Mouse (Mus musculus): Measurements from ENCODE around the gene E330021D16Rik. TPM values are rescaled to one million over a fixed set of nuclear protein-coding genes. Genes with fewer than 3 reads are reported as not detected.

Gene E330021D16Rik
- polyA plus RNA-seq, 1 experiment from 2014 or later = not detected

DNA sequence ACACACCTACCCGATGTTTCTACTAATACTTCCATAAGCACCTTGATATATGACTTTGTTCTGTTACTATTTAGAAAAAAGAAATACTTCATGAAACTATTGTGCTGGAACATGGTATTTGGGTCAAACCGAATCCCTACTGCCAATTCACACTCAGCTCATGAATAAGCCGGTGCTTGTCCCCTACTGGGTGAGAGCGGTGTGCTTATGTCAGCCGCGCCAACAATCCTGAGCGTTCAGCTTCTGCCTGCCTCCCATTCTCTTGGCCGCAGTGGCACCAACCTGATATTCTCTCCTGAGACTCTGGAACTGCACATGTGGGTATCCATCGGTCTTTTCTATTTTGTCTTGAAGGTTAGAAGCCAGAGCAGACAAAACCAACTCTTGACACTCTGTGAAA lies 18.5 kb downstream of the E330021D16Rik start:
- Histone ChIP-seq H3K79me2 (ENCODE audit: inconsistent target) (no peaks in the 10 kb centered on the region), H3K36me3 (ENCODE audit: inconsistent target) (no peaks in the 10 kb centered on the region), H3K27ac (no peak overlapping the region), H3K4me3 (ENCODE audit: inconsistent target) (no peak overlapping the region)
- 93% methylated on average over 9 of the region's 9 CpGs for WGBS (ENCODE audit: missing documents)

DNA sequence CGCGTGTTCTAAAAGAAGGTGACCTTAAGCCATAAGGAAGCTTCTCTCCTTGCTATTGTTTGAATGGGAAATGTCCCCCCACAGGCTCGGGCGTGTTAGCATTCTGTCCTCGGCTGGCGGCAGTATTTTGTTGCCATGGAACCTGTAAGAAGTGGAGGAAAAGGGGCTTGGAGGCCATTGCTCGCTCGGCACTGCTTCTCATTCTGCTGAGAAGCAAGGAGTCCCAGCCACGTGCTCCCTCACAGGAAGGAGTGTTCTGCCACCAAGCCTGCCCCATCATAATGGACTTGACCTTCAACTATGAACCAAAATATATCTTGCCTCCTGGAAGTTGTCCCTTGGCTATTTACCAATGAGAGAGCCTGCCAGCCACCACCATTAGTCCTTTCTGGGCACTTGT lies 25.1 kb downstream of the E330021D16Rik start:
- Histone ChIP-seq H3K27ac (no peak overlapping the region), H3K79me2 (ENCODE audit: inconsistent target) (no peaks in the 10 kb centered on the region), H3K4me3 (ENCODE audit: inconsistent target) (no peak overlapping the region), H3K36me3 (ENCODE audit: inconsistent target) (no peaks in the 10 kb centered on the region)
- 81% methylated on average over 9 of the region's 9 CpGs for WGBS (ENCODE audit: missing documents)

DNA sequence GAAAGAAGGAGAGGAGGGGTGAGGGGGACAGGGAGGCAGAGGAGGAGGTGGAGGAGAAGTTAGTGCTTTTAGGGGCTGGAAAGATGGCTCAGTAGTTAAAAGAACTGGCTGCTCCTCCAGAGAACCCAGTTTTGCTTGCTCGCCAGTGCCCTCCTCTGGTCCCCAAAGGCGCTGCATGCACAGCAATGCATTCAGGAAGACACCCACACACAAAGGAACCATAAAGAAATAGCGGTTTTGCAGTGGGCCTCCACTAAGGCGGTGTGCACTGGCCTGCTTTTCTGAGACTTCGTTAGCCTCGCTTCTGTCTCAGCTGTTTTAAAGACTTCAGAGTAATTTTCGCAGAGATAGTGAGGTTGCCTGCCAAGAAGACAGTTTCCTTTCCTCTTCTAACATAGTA lies 30.1 kb downstream of the E330021D16Rik start:
- Histone ChIP-seq H3K79me2 (ENCODE audit: inconsistent target) (no peaks in the 10 kb centered on the region), H3K4me3 (ENCODE audit: inconsistent target) (no peak overlapping the region), H3K36me3 (ENCODE audit: inconsistent target) (no peaks in the 10 kb centered on the region), H3K27ac (no peak overlapping the region)
- WGBS (ENCODE audit: missing documents) = 94% methylated on average over 7 of the region's 7 CpGs

DNA sequence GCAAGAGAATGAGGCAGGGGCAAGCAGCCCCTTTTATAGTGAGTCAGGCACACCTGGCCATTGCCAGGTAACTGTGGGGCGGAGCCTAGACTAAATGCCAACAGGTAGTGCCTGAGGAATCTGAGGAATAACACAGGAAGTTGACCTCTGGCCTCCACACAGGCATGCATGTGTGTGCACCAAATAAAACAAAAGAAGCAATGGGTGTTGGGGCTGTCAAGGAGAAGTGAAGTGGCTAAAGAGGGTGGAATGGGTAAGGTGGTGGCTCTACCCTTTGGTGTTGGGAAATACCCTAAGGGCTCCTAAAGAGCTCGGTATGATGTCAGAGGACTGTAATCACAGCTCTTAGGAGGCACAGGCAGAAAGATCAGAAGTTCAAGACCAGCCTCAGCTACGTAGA lies 32.2 kb downstream of the E330021D16Rik start:
- no peaks in the 10 kb centered on the region for H3K79me2 ChIP-seq (ENCODE audit: inconsistent target)
- 89% methylated on average over 3 of the region's 3 CpGs for WGBS (ENCODE audit: missing documents)
- no peaks in the 10 kb centered on the region for H3K36me3 ChIP-seq (ENCODE audit: inconsistent target)
- no peak overlapping the region for H3K27ac ChIP-seq
- no peak overlapping the region for H3K4me3 ChIP-seq (ENCODE audit: inconsistent target)

DNA sequence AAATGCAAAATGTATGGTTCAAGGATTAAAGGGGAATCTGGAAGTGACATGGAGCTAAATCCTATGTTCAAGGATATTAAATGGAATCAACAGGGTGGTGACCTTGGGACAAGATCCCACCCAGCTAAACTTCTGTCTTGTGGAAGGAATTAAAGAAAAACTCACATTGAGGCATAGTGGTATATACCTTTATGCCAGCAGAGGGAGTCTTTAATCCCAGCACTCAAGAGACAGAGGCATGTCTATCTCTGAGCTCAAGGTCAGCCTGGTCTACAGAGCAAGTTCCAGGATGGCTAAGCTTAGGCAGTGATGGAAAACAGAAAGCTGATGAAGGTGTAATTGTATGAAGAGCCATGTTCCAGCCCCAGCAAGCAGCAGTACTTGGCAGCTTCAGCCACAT lies 39.3 kb downstream of the E330021D16Rik start:
- Histone ChIP-seq H3K27ac (no peak overlapping the region), H3K4me3 (ENCODE audit: inconsistent target) (no peak overlapping the region), H3K36me3 (ENCODE audit: inconsistent target) (no peaks in the 10 kb centered on the region), H3K79me2 (ENCODE audit: inconsistent target) (no peaks in the 10 kb centered on the region)

DNA sequence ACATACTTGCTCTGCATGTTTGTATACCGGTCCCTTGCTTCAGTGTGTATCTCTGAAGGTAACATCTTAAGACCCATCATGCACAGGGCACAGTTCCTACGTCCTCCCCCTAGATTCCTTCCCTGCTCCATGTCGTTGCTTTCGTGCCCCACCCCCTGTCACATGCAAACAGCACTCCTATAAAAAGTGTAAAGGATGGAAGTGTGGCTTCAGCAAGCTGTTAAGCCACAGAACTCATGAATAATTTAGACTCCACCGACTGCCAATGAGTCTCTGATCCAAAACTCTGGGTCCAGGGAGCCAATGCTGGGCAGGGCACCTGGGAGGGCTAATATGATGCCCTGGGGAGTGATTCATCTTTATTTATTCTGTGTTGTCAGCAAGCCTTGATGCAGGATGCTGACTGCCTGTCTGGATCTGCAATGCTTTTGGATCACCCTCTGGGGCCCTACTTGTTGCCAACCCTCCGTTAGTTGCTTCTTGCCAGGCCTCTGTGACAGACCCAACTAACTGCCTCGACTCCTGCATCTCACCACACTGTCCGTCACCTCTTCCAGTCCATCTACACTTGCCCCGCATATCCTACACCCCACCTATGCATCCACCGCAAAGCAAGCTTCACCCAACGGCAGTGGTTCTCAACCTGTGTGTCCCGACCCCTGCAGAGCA lies 50.8 kb downstream of the E330021D16Rik start:
- Histone ChIP-seq H3K27ac (no peak overlapping the region), H3K36me3 (ENCODE audit: inconsistent target) (no peaks in the 10 kb centered on the region), H3K4me3 (ENCODE audit: inconsistent target) (no peak overlapping the region), H3K79me2 (ENCODE audit: inconsistent target) (no peaks in the 10 kb centered on the region)
- 81% methylated on average over 12 of the region's 12 CpGs for WGBS (ENCODE audit: missing documents)

DNA sequence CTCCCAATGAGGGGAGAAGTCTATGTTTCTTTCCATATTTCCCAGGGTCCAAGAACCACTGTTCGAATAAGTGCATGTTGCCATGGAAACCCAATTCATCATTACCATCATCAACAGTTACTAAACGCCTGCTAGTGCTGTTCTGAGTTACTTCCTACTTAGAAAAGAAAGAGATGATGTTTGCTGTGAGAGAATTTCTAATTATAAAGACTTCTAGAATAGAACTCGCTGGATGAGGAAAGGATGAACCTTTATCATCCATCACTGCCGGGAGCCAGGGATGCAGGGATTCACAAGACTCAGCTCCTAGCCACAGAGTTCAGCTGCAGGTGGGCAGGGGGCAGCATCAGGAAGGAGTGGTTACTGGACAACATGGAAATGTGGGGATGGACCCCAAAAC lies 51.4 kb downstream of the E330021D16Rik start:
- 79% methylated on average over 4 of the region's 4 CpGs for WGBS (ENCODE audit: missing documents)

DNA sequence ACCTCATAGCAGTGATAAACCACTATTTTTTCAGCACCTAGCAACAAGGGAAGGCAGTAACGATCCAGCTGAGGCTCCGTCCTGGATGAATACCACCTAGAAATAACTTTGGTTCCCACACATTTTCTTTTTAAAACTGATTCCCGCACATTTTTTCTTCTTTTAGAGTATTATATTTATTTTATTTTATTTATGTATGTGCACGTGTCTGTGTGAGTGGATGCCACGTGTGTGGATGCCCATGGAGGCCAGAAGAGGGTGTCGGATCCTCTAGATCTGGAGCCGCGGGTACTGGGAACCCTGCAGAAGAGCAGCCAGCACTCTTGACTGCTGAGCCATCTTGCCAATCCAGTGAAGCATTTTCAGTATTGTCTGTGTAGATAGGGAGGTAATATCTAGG lies 52.1 kb downstream of the E330021D16Rik start:
- no peaks in the 10 kb centered on the region for H3K79me2 ChIP-seq (ENCODE audit: inconsistent target)
- 90% methylated on average over 8 of the region's 8 CpGs for WGBS (ENCODE audit: missing documents)

More for the DNA sequence above, 51.4 kb downstream of the E330021D16Rik start:
- H3K36me3 ChIP-seq (ENCODE audit: inconsistent target) = no peaks in the 10 kb centered on the region
- no peak overlapping the region for H3K4me3 ChIP-seq (ENCODE audit: inconsistent target)
- no peaks in the 10 kb centered on the region for H3K79me2 ChIP-seq (ENCODE audit: inconsistent target)
- H3K27ac ChIP-seq = no peak overlapping the region

DNA sequence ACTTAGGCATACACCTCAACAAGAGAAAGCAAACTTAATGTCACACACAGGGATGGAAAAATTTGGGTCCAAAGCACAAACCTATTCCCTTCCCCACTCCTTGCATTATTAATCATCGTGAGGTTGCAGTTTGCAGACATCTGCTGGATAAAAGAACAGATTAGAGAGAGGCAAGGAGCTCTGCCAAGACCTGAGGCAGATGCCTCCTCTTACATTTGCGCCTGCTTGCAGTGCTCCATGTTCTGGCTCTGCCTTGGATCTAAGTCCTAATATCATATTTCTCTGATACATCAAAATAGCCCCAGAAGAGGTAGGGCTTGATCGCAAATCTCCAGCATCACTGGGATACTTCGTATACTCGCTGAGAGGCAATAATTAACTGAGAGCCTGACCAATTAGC lies 56.9 kb downstream of the E330021D16Rik start:
- H3K79me2 ChIP-seq (ENCODE audit: inconsistent target) = no peaks in the 10 kb centered on the region
- WGBS (ENCODE audit: missing documents) = 84% methylated on average over 5 of the region's 5 CpGs
- no peak overlapping the region for H3K4me3 ChIP-seq (ENCODE audit: inconsistent target)
- H3K36me3 ChIP-seq (ENCODE audit: inconsistent target) = no peaks in the 10 kb centered on the region
- no peak overlapping the region for H3K27ac ChIP-seq

More for the DNA sequence above, 52.1 kb downstream of the E330021D16Rik start:
- Histone ChIP-seq H3K36me3 (ENCODE audit: inconsistent target) (no peaks in the 10 kb centered on the region), H3K27ac (no peak overlapping the region), H3K4me3 (ENCODE audit: inconsistent target) (no peak overlapping the region)

DNA sequence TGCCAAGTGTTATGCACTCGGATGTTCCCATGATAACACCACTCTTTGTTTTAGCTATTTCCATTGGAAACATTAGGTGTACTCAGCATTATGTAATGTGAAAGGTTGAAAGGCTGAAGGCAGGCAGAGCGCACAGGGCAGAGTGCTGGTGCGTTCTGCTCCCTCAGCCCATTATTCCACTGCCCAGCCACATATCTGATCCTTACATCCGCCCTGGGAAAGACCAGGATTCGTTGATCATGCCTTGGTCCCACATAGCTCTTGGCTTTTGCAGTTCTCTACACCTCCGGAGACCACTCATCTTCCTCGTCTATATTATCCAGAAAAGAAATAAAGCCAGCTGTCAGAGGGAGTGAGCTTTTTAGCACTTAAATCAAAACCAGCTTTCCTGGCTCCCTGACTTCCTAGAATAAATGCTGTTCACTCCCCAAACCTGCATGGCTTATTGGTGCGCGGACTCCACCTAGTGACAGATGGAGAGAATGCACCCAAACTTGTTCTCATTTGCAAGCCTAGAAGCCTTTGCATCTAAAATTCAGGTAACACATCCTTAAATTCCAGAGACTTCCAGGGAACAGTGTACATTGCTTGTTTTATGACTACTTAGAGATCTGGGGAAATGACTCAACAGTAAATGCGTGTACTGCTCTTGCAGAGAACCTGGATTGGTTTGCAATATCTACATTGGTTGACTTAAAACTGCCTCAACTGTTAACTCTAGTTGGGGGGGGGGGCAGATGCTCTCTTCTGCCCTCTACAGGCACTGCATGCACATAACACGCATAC lies 61.8 kb downstream of the E330021D16Rik start:
- H3K36me3 ChIP-seq (ENCODE audit: inconsistent target) = no peaks in the 10 kb centered on the region
- H3K27ac ChIP-seq = no peak overlapping the region
- H3K4me3 ChIP-seq (ENCODE audit: inconsistent target) = no peak overlapping the region
- no peaks in the 10 kb centered on the region for H3K79me2 ChIP-seq (ENCODE audit: inconsistent target)
- 47% methylated on average over 11 of the region's 11 CpGs for WGBS (ENCODE audit: missing documents)

Other genes with a start within 250 kb of the E330021D16Rik start
- not detected in 3 replicates for gene Grin2b, start 242.1 kb downstream of the E330021D16Rik start, polyA plus RNA-seq (2018)
- not detected in 3 replicates for gene Gm8994, start 88.0 kb downstream of the E330021D16Rik start, polyA plus RNA-seq (2018)
- gene Atf7ip, start 90.6 kb upstream of the E330021D16Rik start, polyA plus RNA-seq (2018) = 12.0 to 34.6 TPM (median 17.1 TPM) in 3 replicates
- gene Plbd1, start 246.4 kb upstream of the E330021D16Rik start, polyA plus RNA-seq (2018) = 1.4 to 4.8 TPM (median 4.0 TPM) in 3 replicates